Mouse (Mus musculus) kidney, adult 2 months (tissue): Measurements from ENCODE around the gene Ndufs2.

Source experiments
- CTCF ChIP-seq: fragments of 200-500 bp; conservative IDR thresholded peaks from 2 replicates; pipeline ENCODE4 v1.5.1; 2011; ENCODE audit warnings: low read depth, mild to moderate bottlenecking, control low read depth, low read length, moderate library complexity, mixed read lengths; ENCODE audit not compliant: insufficient read depth, insufficient read length
- POLR2A ChIP-seq: fragments of 200-500 bp; IDR thresholded peaks from one replicate; pipeline ENCODE4 v1.6.1; 2011; ENCODE audit warnings: low read depth, low read length, control low read depth

GRCm38 (mm10) chr1:171279721-171280120, 28.5 kb upstream of the Ndufs2 start:
- no peak for TF ChIP-seq CTCF
- no peak for TF ChIP-seq POLR2A
